Mouse (Mus musculus) brain, embryonic 14.5 days (tissue): ENCODE results near the gene Alyref2.

ENCODE experiments used
- CTCF ChIP-seq: fragments of 200-500 bp; IDR thresholded peaks from 2 replicates; pipeline ENCODE4 v1.5.1; 2012; ENCODE audit warnings: inconsistent platforms, mild to moderate bottlenecking, moderate library complexity, borderline replicate concordance; ENCODE audit not compliant: insufficient read depth, insufficient read length; ENCODE audit errors: extremely low read depth
- POLR2A ChIP-seq: fragments of 200-500 bp; IDR thresholded peaks from 2 replicates; pipeline ENCODE4 v1.6.1; 2012; ENCODE audit warnings: mild to moderate bottlenecking, inconsistent platforms, borderline replicate concordance; ENCODE audit not compliant: poor library complexity, insufficient read depth, insufficient read length, severe bottlenecking; ENCODE audit errors: extremely low read depth

- no peak for TF ChIP-seq POLR2A
- TF ChIP-seq CTCF, result no peak
Measured at GRCm38 (mm10) chr1:171466565-171466964, 36.7 kb upstream of the Alyref2 start.
